Mouse (Mus musculus): ENCODE measurements at regions not wholly inside any gene's neighbourhood (a gene's known extent, or its start where the extent isn't known, plus 50 kb on each side); places are given as distances from the start of the nearest gene placed in this dataset.

- no peak for DNase-seq (ENCODE audit: low read depth, low spot score)
Observed at GRCm38 (mm10) chr1:127011901-127012300, 181.3 kb upstream of the Nckap5 start.

- no peak for DNase-seq (ENCODE audit: low read depth, low spot score)
Observed at GRCm38 (mm10) chr1:127009699-127010098, 179.1 kb upstream of the Nckap5 start.

GRCm38 (mm10) chr1:127001700-127002099 lies 171.1 kb upstream of the Nckap5 start:
- no peak for DNase-seq (ENCODE audit: low read depth, low spot score)

GRCm38 (mm10) chr1:126993061-126993640 lies 162.6 kb upstream of the Nckap5 start:
- peak; percentile 44 for DNase-seq (ENCODE audit: low read depth, low spot score)

GRCm38 (mm10) chr1:126992441-126992840 lies 161.8 kb upstream of the Nckap5 start:
- DNase-seq (ENCODE audit: low read depth, low spot score): no peak

- no peak for DNase-seq (ENCODE audit: low read depth, low spot score)
Observed at GRCm38 (mm10) chr1:126982805-126983204, 152.2 kb upstream of the Nckap5 start.

- DNase-seq (ENCODE audit: low read depth, low spot score): no peak
Observed at GRCm38 (mm10) chr1:126980311-126980710, 149.7 kb upstream of the Nckap5 start.

GRCm38 (mm10) chr1:126973871-126974270 lies 143.3 kb upstream of the Nckap5 start:
- no peak for DNase-seq (ENCODE audit: low read depth, low spot score)

- DNase-seq (ENCODE audit: low read depth, low spot score): no peak
Observed at GRCm38 (mm10) chr1:126971777-126972421, 141.3 kb upstream of the Nckap5 start.

GRCm38 (mm10) chr1:126971118-126971517 lies 140.5 kb upstream of the Nckap5 start:
- no peak for DNase-seq (ENCODE audit: low read depth, low spot score)

DNA sequence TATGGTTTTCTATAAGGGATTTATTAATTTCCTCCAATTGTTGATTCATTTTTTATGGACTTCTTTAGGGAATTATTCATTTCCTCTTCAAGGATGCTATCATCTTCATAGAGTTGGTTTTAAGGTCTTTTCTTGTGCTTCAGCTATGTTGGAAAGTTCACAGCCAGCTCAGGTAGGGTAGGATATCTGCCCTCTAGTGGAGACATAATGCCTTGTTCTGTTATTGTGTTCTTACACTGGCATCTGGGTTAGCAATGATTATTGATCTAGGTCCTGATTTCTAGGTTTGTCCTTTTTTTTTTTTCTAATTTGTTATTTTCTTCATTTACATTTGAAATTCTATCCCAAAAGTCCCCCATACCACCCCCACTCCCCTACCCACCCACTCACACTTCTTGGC lies 135.8 kb upstream of the Nckap5 start:
- no peak for DNase-seq (ENCODE audit: low read depth, low spot score)

DNA sequence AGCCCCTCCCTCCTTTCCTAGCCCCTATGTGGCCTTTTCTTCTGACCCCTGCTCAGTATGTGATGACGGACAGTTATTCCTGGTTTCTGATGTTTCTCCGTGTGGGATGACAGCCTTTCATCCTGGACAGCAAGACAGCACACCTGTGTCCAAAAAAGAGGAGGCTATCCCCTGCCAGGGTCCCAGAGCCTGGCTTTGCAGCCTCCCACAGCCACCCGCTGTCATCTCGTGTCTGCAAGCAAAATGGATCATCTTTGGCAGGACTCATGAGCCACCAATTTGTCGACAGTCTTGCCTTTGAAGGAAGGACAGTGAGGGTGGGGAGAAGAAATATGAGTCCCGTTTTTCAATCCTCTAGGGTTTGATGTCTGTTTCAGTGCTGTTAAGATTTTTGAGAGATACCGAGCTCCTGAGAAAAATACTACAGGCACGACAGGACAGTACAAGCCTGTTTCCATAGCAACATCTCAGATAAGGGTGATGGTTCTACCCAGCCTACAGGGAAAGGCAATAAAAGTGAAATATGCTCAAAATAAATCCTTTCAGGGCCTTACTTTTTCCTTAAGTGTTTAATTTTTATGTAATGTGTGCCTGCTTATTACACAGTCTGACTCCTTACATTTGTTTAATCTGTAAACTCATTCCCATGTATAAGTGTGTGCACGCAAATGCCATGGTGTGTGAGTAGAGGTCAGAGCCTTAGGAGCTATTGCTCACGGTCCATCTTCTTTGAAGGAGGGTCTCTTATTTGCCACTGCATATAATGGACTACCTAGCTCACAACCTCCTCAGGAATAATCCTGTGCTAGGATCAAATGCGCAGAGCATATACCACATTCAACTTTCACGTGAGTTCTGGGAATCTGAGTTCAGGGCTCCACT lies 125.5 kb upstream of the Nckap5 start:
- DNase-seq (ENCODE audit: low read depth, low spot score): no peak

DNA sequence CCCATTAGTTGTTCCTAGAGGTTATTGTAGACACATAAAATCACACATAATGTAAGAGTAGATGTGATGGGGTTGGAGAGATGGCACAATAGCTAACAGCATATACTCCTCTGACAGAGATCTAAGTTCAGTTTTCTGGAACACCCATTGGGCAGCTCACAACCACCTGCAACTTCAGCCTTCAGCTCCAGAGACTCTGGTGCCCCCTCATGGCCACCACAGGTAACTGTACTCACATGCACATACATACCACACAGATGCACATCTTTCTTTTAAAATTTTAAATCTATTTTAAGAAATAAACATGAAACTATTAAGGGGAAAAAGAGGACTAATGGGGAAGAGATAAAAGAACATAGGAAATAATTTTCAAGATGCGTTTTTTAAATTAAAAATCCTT lies 117.3 kb upstream of the Nckap5 start:
- DNase-seq (ENCODE audit: low read depth, low spot score): no peak

- DNase-seq (ENCODE audit: low read depth, low spot score): no peak
Observed at GRCm38 (mm10) chr1:126932658-126933057, 102.1 kb upstream of the Nckap5 start.

DNA sequence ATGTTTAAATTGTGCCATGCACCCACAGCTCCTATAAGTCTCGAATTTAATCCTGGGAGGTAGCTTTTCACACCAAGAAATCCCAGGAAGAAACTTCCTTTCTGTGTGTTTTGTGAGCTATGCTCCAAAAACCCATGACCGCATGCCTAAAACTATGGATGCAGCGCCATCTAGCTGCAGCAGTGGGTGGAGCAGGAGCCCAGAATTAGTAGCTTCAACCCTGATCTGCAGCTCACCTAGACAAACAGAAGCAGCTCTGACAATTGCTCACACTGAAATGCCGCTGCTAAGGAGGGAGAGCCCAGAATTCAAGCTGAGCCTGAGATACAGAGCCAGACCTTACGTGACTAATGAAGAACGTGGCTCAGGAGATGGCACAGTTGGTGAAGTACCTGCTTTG lies 101.2 kb upstream of the Nckap5 start:
- peak; percentile 61 for DNase-seq (ENCODE audit: low read depth, low spot score)

GRCm38 (mm10) chr1:126931093-126931492 lies 100.5 kb upstream of the Nckap5 start:
- DNase-seq (ENCODE audit: low read depth, low spot score): no peak

GRCm38 (mm10) chr1:126930611-126931010 lies 100.0 kb upstream of the Nckap5 start:
- DNase-seq (ENCODE audit: low read depth, low spot score): no peak

DNA sequence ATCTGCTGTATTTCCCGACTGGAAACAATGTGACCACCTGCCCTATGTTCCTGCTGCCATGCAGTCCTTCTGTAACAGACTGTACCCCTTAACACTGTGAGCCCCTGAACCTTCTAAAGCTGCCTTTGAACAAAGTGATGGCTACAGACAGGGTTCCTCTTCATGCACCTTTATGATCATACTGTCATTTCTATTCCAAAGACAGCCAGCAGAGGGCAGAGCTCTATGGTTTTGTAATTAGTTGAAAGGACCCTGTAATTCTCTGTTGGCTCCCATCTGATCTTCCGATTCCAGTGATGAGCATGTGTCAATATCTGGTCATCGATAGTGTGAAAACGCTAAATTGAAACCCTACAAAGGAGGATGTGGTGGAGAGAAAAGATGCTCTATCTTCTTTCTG lies 99.1 kb upstream of the Nckap5 start:
- DNase-seq (ENCODE audit: low read depth, low spot score): peak; percentile 29

DNA sequence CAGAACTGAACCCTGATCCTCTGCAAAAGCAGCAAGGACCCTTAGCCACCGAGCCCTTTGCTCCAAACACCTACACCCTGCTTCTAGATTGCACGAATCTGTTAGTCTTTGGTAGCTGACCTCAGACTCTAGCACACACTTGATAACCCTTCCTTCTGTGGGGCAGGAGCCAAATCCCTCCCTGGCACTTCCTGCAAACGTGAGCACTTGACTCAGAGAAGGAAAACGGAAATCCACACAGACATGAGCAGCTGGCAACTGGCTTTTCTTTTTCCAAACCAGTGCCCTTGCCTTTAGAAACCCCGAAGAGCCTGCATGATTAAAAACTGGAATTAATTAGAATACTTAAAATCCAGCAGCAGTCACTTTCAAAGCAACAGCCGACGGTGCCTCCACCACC lies 97.6 kb upstream of the Nckap5 start:
- DNase-seq (ENCODE audit: low read depth, low spot score): no peak

- DNase-seq (ENCODE audit: low read depth, low spot score): peak; percentile 25
Observed at GRCm38 (mm10) chr1:126925150-126926035, 94.8 kb upstream of the Nckap5 start.

DNA sequence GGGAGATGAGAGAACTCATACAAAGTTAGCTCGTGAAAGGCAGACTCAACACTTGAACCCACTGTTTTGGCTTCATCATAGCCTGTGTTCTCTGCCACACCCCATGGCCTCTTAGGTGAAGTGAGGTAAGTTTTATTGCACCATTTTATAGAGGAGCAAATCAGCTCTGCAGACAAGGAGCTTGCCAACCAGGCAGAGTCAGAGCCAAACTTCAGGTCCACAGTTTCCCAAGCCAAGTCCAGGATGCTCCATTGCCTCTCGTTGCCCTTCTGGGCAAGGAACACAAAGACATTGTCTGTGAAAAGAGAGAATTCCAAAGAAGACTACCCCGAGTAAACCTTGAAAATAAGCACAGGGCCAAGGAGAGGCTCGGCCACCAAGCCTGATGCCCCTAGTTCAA lies 93.4 kb upstream of the Nckap5 start:
- no peak for DNase-seq (ENCODE audit: low read depth, low spot score)

- no peak for DNase-seq (ENCODE audit: low read depth, low spot score)
Observed at GRCm38 (mm10) chr1:126922231-126922630, 91.6 kb upstream of the Nckap5 start.

Data from retina, adult 2 months (tissue).